Mouse (Mus musculus) midbrain, embryonic 10.5 days (tissue): Measurements from ENCODE around the gene Foxp1. TPM values are rescaled to one million over a fixed set of nuclear protein-coding genes. Genes with fewer than 3 reads are reported as not detected.

Source experiments
- DNase-seq: peaks from one replicate; pipeline ENCODE4 v3.0.0-alpha.2; 2017; ENCODE audit warnings: low spot score
- H3K27ac ChIP-seq: fragments of 300-500 bp; sonication (generic); replicated peaks from 2 replicates; pipeline ENCODE4 v1.5.1; 2016; ENCODE audit warnings: mild to moderate bottlenecking
- H3K27me3 ChIP-seq: fragments of 300-500 bp; sonication (generic); 2 replicates; pipeline ENCODE4 v1.6.1; 2016; ENCODE audit warnings: low read depth, mild to moderate bottlenecking; ENCODE audit not compliant: poor library complexity, severe bottlenecking
- H3K36me3 ChIP-seq: fragments of 300-500 bp; sonication (generic); 2 replicates; pipeline ENCODE4 v1.6.1; 2016; ENCODE audit warnings: mild to moderate bottlenecking, moderate library complexity
- H3K4me1 ChIP-seq: fragments of 300-500 bp; sonication (generic); 2 replicates; pipeline ENCODE4 v1.6.1; 2016
- H3K4me3 ChIP-seq: fragments of 300-500 bp; sonication (generic); 2 replicates; pipeline ENCODE4 v1.5.1; 2016; ENCODE audit warnings: mild to moderate bottlenecking, moderate library complexity
- H3K9me3 ChIP-seq: fragments of 300-500 bp; sonication (generic); replicated peaks from 2 replicates; pipeline ENCODE4 v1.6.1; 2016; ENCODE audit warnings: mild to moderate bottlenecking
- WGBS: fragments of 180-500 bp; shearing (Covaris S2); methylation state at CpG from one replicate; pipeline ENCODE4 v1.1.7; 2016; 5-methylcytosine and 5-hydroxymethylcytosine counted together
- polyA plus RNA-seq: library from polyadenylated mRNA; unstranded; fragments of >200 nt; fragmentation: Nextera tagmentation; extraction: Ambion mirVana; gene quantifications from 2 replicates; pipeline ENCODE4 v1.2.1, GENCODE M21; 2016

Foxp1 gene
- polyA plus RNA-seq, 1 experiment from 2014 or later = 63.7 TPM

- WGBS = 89% methylated on average over 4 of the region's 4 CpGs
- H3K27me3 ChIP-seq = no peaks in the 10 kb centered on the region
- H3K4me3 ChIP-seq = no peak overlapping the region
- no peak overlapping the region for H3K27ac ChIP-seq
- H3K36me3 ChIP-seq = peaks cover 4% of the 10 kb centered on the region
- H3K4me1 ChIP-seq = no peaks in the 10 kb centered on the region
- H3K9me3 ChIP-seq = peaks cover 3% of the 10 kb centered on the region; the same call in 1 of the 2 replicates
- no peak for DNase-seq
Measured at GRCm38 (mm10) chr6:99532458-99532857, 9.9 kb upstream of the Foxp1 start.

- Histone ChIP-seq H3K9me3 (peaks cover 10% of the 10 kb centered on the region; the same call in 1 of the 2 replicates), H3K27ac (no peak overlapping the region), H3K4me1 (peaks cover 5% of the 10 kb centered on the region), H3K4me3 (no peak overlapping the region), H3K27me3 (no peaks in the 10 kb centered on the region), H3K36me3 (peaks cover 18% of the 10 kb centered on the region)
- 69% methylated on average over 2 of the region's 2 CpGs for WGBS
- DNase-seq = no peak
Measured at GRCm38 (mm10) chr6:99528972-99529371, 6.5 kb upstream of the Foxp1 start.

GRCm38 (mm10) chr6:99527457-99528105, 5.1 kb upstream of the Foxp1 start:
- WGBS = 96% methylated on average over 6 of the region's 6 CpGs
- H3K9me3 ChIP-seq = peaks cover 10% of the 10 kb centered on the region; the same call in 1 of the 2 replicates

GRCm38 (mm10) chr6:99525351-99525750, 2.8 kb upstream of the Foxp1 start:
- 68% methylated on average over 8 of the region's 8 CpGs for WGBS
- Histone ChIP-seq H3K27me3 (no peaks in the 10 kb centered on the region), H3K36me3 (peaks cover 18% of the 10 kb centered on the region), H3K4me3 (no peak overlapping the region), H3K9me3 (peaks cover 10% of the 10 kb centered on the region; the same call in 1 of the 2 replicates), H3K27ac (no peak overlapping the region), H3K4me1 (peaks cover 12% of the 10 kb centered on the region)
- DNase-seq = no peak

More at GRCm38 (mm10) chr6:99527457-99528105, 5.1 kb upstream of the Foxp1 start:
- Histone ChIP-seq H3K4me1 (peaks cover 10% of the 10 kb centered on the region), H3K27me3 (no peaks in the 10 kb centered on the region), H3K27ac (no peak overlapping the region), H3K36me3 (peaks cover 18% of the 10 kb centered on the region), H3K4me3 (no peak overlapping the region)
- DNase-seq = no peak

GRCm38 (mm10) chr6:99523679-99524370, 1.3 kb upstream of the Foxp1 start:
- 32% methylated on average over 10 of the region's 10 CpGs for WGBS

GRCm38 (mm10) chr6:99523109-99523632, 650 bp upstream of the Foxp1 start:
- H3K4me1 ChIP-seq = peaks cover 33% of the 10 kb centered on the region
- H3K9me3 ChIP-seq = peaks cover 10% of the 10 kb centered on the region; the same call in 1 of the 2 replicates
- peak overlapping the region; percentile 87 for H3K4me3 ChIP-seq
- WGBS = under 1% methylated on average over 22 of the region's 22 CpGs
- peak overlapping the region; percentile 100 for H3K27ac ChIP-seq
- H3K36me3 ChIP-seq = peaks cover 18% of the 10 kb centered on the region
- peak; percentile 83 for DNase-seq
- H3K27me3 ChIP-seq = no peaks in the 10 kb centered on the region

More at GRCm38 (mm10) chr6:99523679-99524370, 1.3 kb upstream of the Foxp1 start:
- Histone ChIP-seq H3K27ac (peak overlapping the region; percentile 100), H3K4me1 (peaks cover 26% of the 10 kb centered on the region), H3K4me3 (peak overlapping the region; percentile 87), H3K36me3 (peaks cover 18% of the 10 kb centered on the region), H3K27me3 (no peaks in the 10 kb centered on the region), H3K9me3 (peaks cover 10% of the 10 kb centered on the region; the same call in 1 of the 2 replicates)
- DNase-seq = no peak

- no peaks in the 10 kb centered on the region for H3K27me3 ChIP-seq
- peaks cover 7% of the 10 kb centered on the region for H3K36me3 ChIP-seq
- H3K9me3 ChIP-seq = 0 out of 2 replicates have a peak, but pooled peaks cover under 1% of the 10 kb centered on the region
- peaks cover 46% of the 10 kb centered on the region for H3K4me1 ChIP-seq
- peak overlapping the region; percentile 100 for H3K27ac ChIP-seq
- whole genome bisulfite sequencing = under 1% methylated on average over 64 of the region's 64 CpGs
- H3K4me3 ChIP-seq = peak overlapping the region; percentile 87
- DNase-seq = peak; percentile 71
Measured at GRCm38 (mm10) chr6:99521641-99522358, 721 bp downstream of the Foxp1 start.

- Histone ChIP-seq H3K27ac (peak overlapping the region; percentile 100), H3K9me3 (no peaks in the 10 kb centered on the region), H3K4me3 (peak overlapping the region; percentile 87), H3K36me3 (0 out of 2 replicates have a peak, but pooled peaks cover under 1% of the 10 kb centered on the region), H3K27me3 (no peaks in the 10 kb centered on the region), H3K4me1 (peaks cover 50% of the 10 kb centered on the region)
- under 1% methylated on average over 54 of the region's 54 CpGs for WGBS
- peak; percentile 82 for DNase-seq
Measured at GRCm38 (mm10) chr6:99521038-99521640, 1.4 kb downstream of the Foxp1 start.

- DNase-seq = peak; percentile 78
- peak overlapping the region; percentile 87 for H3K4me3 ChIP-seq
- H3K9me3 ChIP-seq = no peaks in the 10 kb centered on the region
- peak overlapping the region; percentile 100 for H3K27ac ChIP-seq
- H3K36me3 ChIP-seq = no peaks in the 10 kb centered on the region
- peaks cover 55% of the 10 kb centered on the region for H3K4me1 ChIP-seq
- H3K27me3 ChIP-seq = no peaks in the 10 kb centered on the region
- under 1% methylated on average over 26 of the region's 27 CpGs for WGBS
Measured at GRCm38 (mm10) chr6:99520676-99521037, 1.9 kb downstream of the Foxp1 start.

- Histone ChIP-seq H3K36me3 (no peaks in the 10 kb centered on the region), H3K9me3 (no peaks in the 10 kb centered on the region), H3K27me3 (no peaks in the 10 kb centered on the region), H3K27ac (peak overlapping the region; percentile 100), H3K4me3 (peak overlapping the region; percentile 87), H3K4me1 (peaks cover 61% of the 10 kb centered on the region)
- peak; percentile 70 for DNase-seq
- under 1% methylated on average over 35 of the region's 38 CpGs for WGBS
Measured at GRCm38 (mm10) chr6:99519806-99520675, 2.5 kb downstream of the Foxp1 start.

GRCm38 (mm10) chr6:99519052-99519451, 3.5 kb downstream of the Foxp1 start:
- Histone ChIP-seq H3K27me3 (no peaks in the 10 kb centered on the region), H3K4me1 (peaks cover 59% of the 10 kb centered on the region), H3K4me3 (peak overlapping the region; percentile 87), H3K27ac (0 out of 2 replicates have a peak overlapping the region, but pooled peaks have one; percentile 49), H3K9me3 (no peaks in the 10 kb centered on the region), H3K36me3 (peaks cover 3% of the 10 kb centered on the region; the same call in 1 of the 2 replicates)
- peak; percentile 44 for DNase-seq
- 3% methylated on average over 4 of the region's 4 CpGs for WGBS
